Mouse (Mus musculus) retina, embryonic 14.5 days (tissue): ENCODE data around the gene Cps1.

Source experiments
- DNase-seq: peaks from one replicate; pipeline ENCODE4 v3.0.0-alpha.2; 2015; ENCODE audit warnings: low spot score

Gene Cps1

DNA sequence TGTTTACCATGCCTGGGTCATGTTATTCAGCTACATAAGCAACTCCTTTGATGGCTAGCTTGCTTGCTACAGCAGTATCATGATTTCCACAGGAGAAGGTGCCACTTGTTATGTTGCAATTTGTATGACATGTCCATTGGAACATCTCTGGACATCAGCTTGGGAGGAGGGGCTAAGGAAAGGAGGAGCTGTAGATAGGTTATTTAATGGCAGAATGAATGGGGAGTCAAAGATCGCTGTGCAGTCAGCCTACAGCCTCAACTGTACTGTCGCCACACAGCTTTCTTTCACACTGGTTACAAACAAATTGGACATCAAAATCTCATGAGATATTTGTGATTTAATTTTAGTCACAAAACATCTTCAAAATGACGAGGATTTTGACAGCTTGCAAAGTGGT lies at the start of gene Cps1:
TSS of gene Cps1 (plus strand) at position 230 of the 400 bp plus-strand sequence.
- no peak for DNase-seq

DNA sequence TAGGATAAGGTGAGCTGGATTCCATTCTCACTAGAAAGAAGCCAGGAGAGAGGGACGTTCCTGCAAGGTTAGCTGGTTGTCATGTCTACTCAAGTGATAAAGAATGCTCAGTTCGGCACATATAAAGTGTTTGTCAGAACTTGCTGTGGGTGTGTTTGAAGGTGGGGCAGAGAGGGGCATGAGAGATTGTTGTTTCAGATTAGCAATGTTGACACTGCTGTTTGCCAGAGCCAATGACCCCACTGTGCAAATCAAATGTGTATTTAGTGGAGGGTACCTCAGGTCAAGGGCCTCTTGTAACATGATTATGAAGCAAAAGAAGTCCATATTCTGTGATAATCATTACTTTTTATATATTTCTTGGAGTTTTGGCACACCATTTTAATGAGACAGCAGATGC lies 45.1 kb upstream of the Cps1 start:
- DNase-seq, result no peak

DNA sequence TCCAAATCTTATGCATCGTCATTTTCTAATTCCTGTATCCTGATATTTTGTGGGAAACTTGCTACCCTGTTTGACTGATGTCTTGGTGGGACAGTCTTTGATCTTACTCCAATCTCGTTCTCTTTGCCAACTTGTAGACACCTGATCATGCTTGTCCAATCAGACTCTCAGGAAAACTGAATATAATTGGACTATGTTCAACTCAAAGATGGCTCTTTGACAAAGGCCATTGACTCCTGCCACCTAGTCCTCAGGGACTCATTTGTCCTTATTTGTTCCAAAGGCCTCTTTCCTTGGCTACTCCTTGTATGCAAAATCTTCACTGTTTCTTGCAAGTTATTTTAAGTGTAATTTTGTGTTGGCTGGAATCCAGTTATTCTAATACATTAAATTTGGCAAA lies 44.2 kb upstream of the Cps1 start:
- no peak for DNase-seq

DNA sequence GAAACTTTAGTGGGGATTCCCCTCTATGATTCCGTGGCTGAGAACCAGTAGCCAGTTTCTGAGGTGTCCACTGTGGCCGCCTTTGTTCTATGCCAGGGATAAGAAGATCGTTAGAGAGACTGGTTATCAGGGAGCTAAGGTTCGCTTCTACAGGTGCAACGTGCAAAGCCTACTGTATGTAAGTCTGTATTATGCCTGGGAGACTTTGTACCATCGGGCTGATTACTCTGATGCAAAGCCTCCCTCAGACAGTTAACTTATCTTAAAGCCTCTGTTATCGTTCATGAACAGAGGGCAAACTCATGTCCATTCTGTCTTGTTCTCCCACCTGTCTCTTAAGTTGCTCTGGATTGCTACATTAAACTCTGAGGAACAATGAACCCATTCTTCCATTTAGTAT lies 43.7 kb upstream of the Cps1 start:
- DNase-seq, result no peak

DNA sequence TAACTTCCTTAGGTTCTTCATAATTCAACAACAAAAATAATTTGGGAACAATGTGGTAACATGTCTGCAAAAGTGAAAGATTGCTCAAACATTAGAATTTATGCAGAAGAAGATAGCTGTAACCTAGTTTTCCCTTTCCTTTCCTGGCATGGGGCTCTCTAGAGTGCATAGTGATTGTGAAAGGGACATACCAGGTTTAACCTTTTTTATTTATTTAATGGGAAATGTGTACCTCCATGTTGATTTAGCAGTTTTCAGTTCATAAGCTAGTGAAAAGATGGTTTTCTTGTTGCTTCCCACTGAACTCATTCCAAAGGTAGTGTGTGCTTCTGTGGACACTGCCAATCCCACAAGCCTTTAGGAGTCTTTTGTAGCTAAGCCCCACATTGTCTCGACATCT lies 30.4 kb upstream of the Cps1 start:
- DNase-seq, result no peak

DNA sequence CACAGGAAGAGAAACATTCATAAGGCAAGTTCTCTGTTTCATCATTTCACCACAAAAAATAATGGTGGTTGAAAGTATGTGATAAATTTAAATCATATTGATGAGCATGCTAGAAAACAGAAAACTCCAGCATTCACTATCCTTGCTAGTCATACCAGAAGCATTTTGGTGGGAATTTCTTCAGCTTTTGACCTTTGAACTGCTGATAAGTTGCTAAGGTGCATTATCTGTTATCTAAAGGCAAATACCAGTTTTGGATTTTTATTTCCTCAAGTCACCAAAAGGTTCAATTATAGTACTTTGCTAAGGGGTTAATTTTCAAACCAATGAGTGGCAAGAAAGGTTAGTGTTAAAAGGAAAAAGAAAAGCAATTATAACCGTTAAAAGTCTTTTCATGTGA lies 23.6 kb upstream of the Cps1 start:
- DNase-seq, result no peak

DNA sequence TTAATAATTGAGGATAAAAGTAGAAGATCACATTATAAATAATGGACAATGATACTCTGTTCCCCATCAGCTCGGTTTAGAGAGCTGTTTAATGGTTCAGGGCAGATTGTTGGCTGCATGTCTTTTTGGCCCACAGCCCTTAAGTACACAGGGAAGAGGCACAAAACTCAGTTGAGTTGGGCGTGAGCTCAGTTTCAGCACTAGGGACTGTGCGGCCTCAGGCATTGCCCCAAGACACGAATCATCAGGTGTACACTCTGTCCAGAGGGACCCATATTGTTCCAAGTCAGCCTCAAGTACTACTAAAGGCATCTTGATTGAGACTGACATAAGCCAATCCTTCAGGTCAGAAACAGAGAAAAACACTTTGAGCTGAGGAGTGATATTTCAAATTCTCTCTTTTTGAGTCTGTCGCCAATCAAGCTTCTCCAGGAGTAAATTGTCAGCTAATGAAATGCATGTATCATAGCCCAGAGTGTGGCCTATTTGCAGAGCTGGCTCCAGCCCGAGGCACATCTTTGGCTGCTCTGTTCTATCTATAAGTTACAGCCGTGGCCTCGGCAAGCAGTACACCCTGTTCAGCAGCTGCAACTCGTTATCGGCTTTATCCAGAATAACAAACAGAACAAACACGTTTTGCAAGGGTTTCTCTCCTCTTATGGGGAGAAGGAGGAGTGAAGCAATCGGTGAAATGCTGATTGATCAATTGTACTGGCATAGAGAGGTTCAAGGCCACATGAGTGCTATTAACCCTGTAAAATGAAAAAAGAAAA lies 19.2 kb upstream of the Cps1 start:
- no peak for DNase-seq

DNA sequence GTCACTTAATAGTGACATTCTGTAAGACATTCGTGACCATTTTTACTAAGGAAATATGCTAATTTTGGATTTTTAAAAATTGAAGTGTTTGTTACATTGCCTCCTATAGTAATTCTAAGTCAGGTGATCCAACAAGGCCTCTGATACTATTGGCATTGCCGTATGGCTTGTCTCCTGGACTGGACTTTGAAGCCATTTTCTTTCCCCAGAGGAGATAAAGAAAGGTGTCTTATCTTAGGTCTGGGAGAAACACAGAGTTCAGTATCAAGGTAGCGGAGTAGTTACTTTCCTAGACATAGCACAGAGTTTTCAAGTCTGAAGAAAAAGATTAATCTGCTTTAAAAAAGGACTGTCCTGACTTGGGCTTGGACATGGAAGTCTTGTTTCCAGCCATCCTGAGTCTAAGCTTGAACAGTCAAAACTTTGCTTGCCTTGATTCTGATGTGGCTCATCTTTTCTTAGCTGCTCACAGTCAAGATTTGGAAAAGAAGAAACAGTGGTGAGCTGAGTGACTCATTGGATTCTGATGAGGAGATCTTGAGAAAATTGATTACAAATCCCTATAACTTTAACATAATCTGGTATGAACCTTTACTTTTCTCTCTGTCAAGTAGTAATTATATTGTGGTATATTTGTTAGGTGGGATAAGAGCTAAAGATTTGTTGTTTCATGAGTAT lies 11.1 kb upstream of the Cps1 start:
- no peak for DNase-seq

DNA sequence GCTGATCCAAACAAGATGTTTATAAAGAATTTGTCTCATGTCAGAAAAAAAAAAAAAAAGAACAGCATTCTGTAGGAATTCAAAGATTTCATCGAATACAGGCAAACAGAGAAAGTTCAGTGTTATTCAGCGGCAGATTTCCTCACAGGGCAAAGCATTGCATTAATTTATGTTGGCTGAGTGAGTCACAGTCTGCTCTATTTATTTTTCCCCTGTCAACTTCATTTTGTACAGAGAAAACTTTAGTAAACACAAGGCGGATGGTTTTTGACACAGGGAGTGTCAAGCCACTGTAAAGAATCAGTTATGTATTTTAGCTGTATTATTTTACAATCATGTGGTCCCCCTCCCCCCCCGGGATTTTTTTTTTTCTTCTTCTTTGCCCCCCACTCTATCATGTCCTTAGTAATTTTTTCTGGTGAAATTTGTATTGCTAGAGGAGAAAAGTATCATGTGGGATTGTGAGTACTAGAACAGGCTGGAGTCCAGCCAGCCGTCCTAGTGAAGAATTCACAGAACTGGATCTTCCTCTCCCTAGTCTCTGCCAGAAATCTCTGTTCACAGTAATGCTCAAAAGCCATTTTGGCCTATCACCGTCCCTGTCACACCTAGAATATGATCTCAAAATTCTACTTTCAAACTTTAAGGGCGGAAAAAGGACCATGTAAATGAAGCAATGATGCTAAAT lies 9.3 kb upstream of the Cps1 start:
- DNase-seq, result no peak

DNA sequence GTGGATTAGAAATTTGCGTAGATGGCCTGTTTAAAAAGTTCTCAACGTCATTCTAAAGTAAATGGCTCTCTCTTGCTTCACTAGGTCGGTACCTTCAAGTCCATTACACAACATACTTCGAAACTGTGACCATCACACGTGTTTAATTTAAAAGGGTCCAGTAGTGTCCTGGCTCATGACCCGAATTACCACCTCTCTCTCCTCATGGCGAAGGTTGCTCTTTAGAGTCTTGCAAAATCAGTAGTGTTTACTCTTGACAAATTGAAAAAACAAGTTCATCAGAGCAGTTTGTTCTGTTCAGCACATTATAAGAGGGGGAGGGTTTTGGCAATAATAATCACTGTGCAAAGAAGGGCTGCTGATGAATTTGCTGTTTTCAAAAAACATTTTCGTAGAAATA lies 6.3 kb upstream of the Cps1 start:
- DNase-seq, result no peak

DNA sequence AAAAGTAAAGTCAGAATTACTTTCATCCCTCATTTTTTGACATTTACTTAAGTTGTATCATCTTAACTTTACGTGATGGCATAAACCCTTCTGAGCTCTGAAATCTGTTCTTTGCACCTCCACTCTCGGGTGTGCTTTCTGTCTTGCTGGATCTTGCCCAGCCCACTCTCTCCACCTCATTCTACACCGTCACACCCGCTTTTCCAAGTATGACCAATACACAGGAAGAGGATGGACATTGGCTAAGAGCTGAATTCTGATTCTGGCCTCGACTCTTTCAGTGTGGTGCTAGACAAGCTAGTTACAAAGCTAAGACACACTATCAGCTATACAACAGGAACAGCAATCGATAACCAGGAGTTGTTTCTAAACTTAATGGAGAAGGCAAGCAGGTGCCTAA lies 5.0 kb upstream of the Cps1 start:
- no peak for DNase-seq

DNA sequence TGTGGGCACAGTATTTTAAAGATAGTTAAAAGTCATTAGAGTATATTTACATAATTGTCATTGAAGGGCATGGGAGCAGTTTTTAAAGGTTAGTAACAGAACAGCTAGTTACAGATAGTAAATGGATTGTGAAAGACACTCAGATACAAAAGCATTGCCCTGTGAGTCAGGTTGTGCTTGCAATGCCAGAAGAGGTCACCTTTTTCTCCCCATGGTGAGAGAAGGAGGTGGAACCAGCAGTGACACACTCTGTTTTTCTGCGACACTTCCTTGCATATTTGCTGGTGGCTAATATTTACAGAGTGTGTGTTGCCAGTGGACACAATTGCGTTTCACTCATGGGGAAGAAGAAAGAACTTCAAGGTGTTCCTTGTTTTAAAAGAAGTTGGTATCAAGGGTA lies 2.6 kb downstream of the Cps1 start:
- DNase-seq, result no peak

DNA sequence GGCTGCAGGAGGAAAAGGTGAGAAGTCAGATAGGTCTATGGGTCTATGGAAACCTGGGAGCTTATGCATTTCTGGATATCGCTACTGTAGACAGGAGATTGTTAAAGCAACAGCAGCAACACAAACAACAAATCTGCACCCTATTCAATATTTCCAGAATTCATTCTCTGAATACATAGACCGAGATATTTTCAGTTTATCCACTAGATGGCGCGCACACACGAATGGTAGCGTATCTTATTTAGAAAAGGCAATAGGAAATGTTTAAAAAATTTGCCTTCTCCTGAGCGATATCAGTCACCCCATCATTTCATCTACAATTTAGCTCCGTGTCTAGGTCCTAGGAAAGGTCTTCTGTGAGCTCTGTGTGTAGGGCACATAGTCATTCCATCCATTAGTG lies 21.1 kb downstream of the Cps1 start:
- peak; percentile 70 for DNase-seq

DNA sequence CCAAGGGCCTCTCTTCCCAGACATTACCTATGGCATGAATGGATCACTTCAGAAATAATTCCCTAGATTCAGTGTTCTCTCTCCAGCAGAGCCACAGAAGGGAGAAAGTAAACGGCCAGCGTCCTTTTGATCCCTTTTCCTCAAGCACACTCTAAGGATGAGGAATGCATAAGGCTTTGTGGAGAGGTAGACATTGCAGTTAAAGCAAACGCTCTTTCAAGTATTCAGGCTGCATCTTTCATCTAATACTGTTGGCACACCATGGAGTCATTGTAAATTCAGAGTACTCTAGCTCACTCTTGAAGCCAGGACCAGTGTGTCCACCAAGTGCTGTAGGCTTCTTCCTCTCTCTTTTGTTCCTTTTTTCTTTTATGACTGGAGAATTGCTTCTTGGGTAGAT lies 28.4 kb downstream of the Cps1 start:
- DNase-seq, result no peak

DNA sequence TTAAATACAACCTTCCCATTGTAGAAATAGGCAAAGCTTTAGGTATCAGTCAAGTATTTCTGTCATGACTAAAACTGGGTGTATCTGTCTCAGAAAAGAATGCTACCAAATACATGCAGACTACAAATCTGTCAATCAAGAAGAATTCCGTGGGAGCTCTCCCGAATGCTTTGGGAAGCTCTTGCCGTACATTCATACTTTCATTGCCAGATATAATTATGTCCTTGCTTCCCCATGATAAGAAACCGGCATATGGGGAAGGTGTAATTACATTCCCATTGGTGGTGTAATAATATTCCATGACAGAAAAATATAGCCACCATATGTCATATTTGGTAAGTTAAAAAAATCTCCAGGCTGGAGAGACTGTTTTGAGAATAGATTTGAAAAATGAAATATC lies 44.5 kb downstream of the Cps1 start:
- DNase-seq, result no peak

DNA sequence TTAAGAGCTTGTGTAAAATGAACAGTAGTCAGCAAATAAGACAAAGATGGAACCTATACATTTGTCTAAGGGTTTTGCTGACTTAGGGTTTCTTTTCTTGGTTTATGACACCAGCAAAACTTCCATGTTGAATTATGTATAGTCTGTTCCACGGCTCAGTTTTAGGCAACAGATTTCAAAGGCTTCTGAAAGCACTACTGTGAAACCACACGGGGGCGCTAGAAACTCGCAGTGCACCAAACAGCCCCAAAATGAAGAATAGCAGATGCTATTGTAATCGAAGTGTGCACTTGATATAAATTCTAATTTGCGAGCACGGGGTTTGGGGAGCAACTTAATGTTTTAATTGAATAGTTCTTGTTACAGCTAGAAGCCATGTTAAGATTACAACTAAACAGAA lies 58.3 kb downstream of the Cps1 start:
- peak; percentile 84 for DNase-seq

DNA sequence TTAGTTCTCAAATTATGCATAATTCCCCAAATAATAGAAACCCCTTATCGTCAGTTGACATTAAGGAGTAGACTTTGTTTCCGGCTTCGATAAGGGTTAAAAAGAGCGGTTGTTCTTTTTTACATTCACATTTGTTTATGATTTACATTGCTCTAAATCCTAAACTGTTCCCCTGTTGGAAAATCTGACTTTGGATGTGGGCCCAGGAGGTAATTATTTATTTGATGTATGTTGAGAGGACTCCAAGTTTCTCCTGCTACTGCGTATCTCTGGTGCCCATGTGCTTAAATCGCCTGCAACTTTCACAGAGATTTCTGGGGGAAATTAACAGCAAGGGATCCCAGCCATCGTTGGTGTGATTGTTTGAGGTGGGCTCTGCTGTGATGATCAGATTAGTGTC lies 59.4 kb downstream of the Cps1 start:
- no peak for DNase-seq

DNA sequence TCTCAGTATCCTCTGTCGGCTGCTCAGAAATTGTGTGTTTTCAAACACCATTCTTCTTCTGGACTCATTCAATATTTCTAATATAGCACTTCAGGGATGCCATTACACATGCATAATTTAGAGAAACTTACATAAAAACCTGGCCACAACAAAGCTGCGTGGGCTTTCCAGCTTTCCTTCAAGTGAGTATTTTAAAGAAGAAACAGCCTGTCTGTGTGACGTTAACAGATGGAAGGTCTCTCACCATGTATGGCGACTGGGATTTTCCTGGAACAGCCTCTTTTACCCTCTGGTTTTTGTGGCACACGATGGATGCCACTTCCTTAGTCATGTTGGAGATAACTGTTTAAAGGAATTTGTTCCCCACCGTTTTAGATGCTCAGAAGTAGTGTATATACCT lies 60.7 kb downstream of the Cps1 start:
- DNase-seq, result no peak

DNA sequence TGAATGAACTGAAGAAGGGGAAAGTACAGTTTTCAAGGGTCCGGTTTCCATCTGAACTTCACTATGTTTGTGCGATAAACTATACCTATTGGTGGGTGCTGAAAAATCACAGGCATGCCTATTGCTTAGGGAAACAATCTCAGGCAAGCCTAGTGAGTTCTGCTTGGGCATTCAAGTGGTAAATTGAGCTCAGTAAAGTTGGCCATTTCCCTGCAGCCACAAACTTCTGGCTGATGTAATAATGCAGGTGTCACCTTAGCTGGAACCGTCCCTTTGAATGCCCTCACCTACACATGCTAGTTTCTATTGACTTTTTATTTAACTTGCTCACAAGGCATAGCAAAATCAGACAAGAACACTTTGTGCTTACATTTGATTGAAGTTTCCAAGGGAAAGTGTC lies 61.3 kb downstream of the Cps1 start:
- DNase-seq, result no peak

DNA sequence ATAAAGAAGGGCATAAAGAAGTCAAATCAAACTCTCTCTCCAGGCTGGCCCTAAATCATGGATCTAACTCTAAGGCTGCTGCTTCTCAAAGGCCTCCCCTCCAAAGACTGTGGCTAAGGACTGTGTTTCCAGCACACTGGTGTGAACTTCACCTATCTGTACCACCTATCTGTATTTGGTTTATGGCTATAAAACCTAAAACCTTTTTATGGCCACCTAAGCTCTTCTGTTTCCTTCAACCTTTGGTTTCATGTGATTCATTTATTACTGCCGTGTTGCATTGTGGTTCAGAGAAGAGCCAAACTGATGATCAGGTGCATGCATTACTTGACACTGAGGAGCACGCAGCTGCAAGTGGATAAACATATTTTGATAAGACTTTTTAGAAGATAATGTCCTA lies 74.5 kb downstream of the Cps1 start:
- no peak for DNase-seq

DNA sequence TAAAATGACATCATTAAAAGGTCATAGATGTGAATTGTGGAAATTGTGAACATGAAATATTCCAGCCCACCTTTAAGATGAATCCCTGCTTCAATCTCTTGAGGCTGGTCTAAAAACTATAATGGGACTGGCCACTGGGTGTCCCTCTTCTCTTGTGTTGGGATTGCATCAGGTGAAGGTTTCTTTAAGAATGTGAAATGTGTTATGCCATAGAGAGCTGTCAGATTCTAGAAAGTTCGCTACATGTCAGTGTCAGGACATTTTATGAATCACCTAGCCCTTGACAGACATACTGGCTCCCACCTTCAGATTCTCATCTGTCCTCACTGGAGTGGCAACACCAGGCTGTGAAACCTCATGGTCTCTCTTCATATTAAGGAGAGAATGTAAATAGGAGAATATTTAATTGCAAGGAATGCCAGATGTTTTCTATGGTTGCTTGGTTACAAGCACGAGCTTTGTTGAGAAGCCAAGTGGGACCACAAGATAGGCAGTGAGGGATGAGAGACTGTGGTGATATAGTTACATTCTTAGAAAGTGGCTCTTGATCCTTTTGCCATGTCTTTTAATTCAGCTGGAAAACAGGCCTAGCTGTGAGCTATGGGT lies 95.6 kb downstream of the Cps1 start:
- DNase-seq, result peak; percentile 46

DNA sequence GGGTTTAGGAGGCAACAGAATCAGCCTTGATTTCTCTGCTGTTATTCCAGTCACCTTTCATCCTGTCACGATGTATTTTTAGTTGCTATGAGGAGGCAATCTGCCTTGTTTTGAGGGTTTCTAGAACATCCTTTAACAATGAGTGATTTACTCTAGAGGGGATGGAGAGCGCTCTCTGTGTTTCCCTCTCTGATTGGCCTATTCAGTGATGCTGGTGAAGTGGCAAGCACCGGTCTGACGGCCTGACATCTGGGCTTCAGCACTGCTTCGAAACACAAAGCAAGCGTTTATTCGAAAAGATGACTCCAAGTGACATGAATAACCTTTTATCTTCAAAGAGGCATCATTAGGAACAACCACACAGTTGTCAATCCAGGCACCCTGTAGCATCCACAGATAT lies 100.8 kb downstream of the Cps1 start:
- no peak for DNase-seq

DNA sequence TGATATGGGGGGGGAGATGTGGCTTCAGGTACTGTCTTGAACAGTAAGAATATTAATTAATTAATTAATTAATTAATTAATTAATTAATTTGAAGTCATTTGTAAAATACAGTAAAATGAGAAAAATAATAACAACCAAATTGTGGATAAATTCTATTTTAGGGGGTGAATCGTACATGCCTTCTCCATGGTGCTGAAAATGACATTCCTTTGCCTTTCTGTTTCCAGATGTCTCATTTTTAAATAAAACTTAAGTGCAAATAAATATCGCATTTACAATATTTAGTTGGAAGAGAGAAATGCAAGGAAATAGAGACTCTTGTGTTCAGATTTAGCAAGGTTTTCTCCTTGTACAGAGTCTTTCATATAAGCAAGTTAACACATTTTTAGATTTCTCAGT lies 112.0 kb downstream of the Cps1 start:
- DNase-seq, result no peak
